Comparison of ENCODE assay signal across 23 mouse cellular contexts in genomic region chr5:36866701-36867250, GRCm38 (mm10). TPM values are rescaled to one million over a fixed set of nuclear protein-coding genes. Genes with fewer than 3 reads are reported as not detected.
A peak's percentile ranks its signal among the peaks of the same experiment; 100 is the strongest.
DNase-seq lines count a peak whose midpoint lies in the region; ATAC-seq and TF ChIP-seq lines count a peak whose summit lies in the region.
"Had no signal": no experiment of that assay in that cellular context is flagged by ENCODE, and none has a peak within 500 bp of the region (broad histone marks: within the 10 kb centered on the region; RNA-seq: fewer than 3 reads in every experiment).

No protein-coding gene starts in this region.

- H3K9ac ChIP-seq in forebrain, postnatal 0 days, result no peak overlapping the region
- no peak overlapping the region for H3K9ac ChIP-seq in forebrain, embryonic 12.5 days
- H3K9ac ChIP-seq in midbrain, embryonic 16.5 days (ENCODE audit: low read depth, low read length), result peak overlapping the region; percentile 93; the same call in 1 of the 2 replicates
- no peak overlapping the region for H3K9ac ChIP-seq in midbrain, embryonic 11.5 days (ENCODE audit: low read length)
- no peak overlapping the region for H3K9ac ChIP-seq in neural tube, embryonic 14.5 days (replicated peaks; ENCODE audit: low read depth, low read length)
- H3K9ac ChIP-seq: heart, embryonic 13.5 days; intestine, embryonic 15.5 days had no signal

- no peak for ATAC-seq in forebrain, postnatal 0 days
- ATAC-seq in forebrain, embryonic 12.5 days (ENCODE audit: low FRiP score), result no peak
- no peak for ATAC-seq in midbrain, embryonic 16.5 days
- no peak for ATAC-seq in midbrain, embryonic 11.5 days (ENCODE audit: low FRiP score)
- no peak for ATAC-seq in neural tube, embryonic 14.5 days (ENCODE audit: low read depth)
- ATAC-seq: intestine, embryonic 15.5 days had no signal

- 0 out of 2 replicates have a peak overlapping the region, but pooled peaks have one; percentile 81 for H3K4me2 ChIP-seq in forebrain, postnatal 0 days (ENCODE audit: low read depth)
- H3K4me2 ChIP-seq in forebrain, embryonic 12.5 days, result no peak overlapping the region
- H3K4me2 ChIP-seq in midbrain, embryonic 16.5 days (ENCODE audit: low read length), result peak overlapping the region; percentile 64
- no peak overlapping the region for H3K4me2 ChIP-seq in midbrain, embryonic 11.5 days
- H3K4me2 ChIP-seq in neural tube, embryonic 14.5 days (ENCODE audit: low read depth, low read length), result peak overlapping the region; percentile 82; the same call in 1 of the 2 replicates
- H3K4me2 ChIP-seq: heart, embryonic 13.5 days; intestine, embryonic 15.5 days; liver, embryonic 11.5 days had no signal

- WGBS in forebrain, postnatal 0 days, result 62% methylated on average over 7 of the region's 7 CpGs
- 63% methylated on average over 7 of the region's 7 CpGs for WGBS in forebrain, embryonic 12.5 days
- WGBS in midbrain, embryonic 16.5 days, result 66% methylated on average over 7 of the region's 7 CpGs
- WGBS in midbrain, embryonic 11.5 days, result 72% methylated on average over 7 of the region's 7 CpGs
- 64% methylated on average over 7 of the region's 7 CpGs for WGBS in neural tube, embryonic 14.5 days

- no peak overlapping the region for H3K27ac ChIP-seq in forebrain, postnatal 0 days (ENCODE audit: low read depth, low read length)
- no peak overlapping the region for H3K27ac ChIP-seq in forebrain, embryonic 12.5 days
- H3K27ac ChIP-seq in midbrain, embryonic 16.5 days (ENCODE audit: low read length), result no peak overlapping the region
- H3K27ac ChIP-seq in midbrain, embryonic 11.5 days (ENCODE audit: low read depth, low read length), result no peak overlapping the region
- H3K27ac ChIP-seq in neural tube, embryonic 14.5 days (ENCODE audit: low read depth, low read length), result no peak overlapping the region
- H3K27ac ChIP-seq: forebrain, embryonic 10.5 days; heart, embryonic 13.5 days; intestine, embryonic 15.5 days had no signal

- TF ChIP-seq CTCF in forebrain, postnatal 0 days (IDR thresholded peaks at IDR 0.05; ENCODE audit: low read depth), result no peak

- H3K4me1 ChIP-seq in forebrain, postnatal 0 days (ENCODE audit: insufficient read depth), result no peaks in the 10 kb centered on the region
- peaks cover 21% of the 10 kb centered on the region for H3K4me1 ChIP-seq in forebrain, embryonic 12.5 days
- peaks cover 5% of the 10 kb centered on the region; the same call in 1 of the 2 replicates for H3K4me1 ChIP-seq in midbrain, embryonic 16.5 days (ENCODE audit: control insufficient read depth, insufficient read depth, low read length)
- peaks cover 13% of the 10 kb centered on the region for H3K4me1 ChIP-seq in midbrain, embryonic 11.5 days (ENCODE audit: control insufficient read depth, insufficient read depth, low read length)
- 0 out of 2 replicates have a peak, but pooled peaks cover 15% of the 10 kb centered on the region for H3K4me1 ChIP-seq in neural tube, embryonic 14.5 days (ENCODE audit: control insufficient read depth, insufficient read depth, low read length)

- no peak overlapping the region for H3K4me3 ChIP-seq in forebrain, postnatal 0 days (ENCODE audit: low read depth, low read length)
- H3K4me3 ChIP-seq in forebrain, embryonic 12.5 days (replicated peaks), result no peak overlapping the region
- no peak overlapping the region for H3K4me3 ChIP-seq in midbrain, embryonic 16.5 days (ENCODE audit: low read depth, low read length)
- H3K4me3 ChIP-seq in midbrain, embryonic 11.5 days (ENCODE audit: low read depth, low read length), result no peak overlapping the region
- no peak overlapping the region for H3K4me3 ChIP-seq in neural tube, embryonic 14.5 days (ENCODE audit: low read depth, low read length)
- H3K4me3 ChIP-seq: forebrain, embryonic 10.5 days; heart, embryonic 13.5 days; intestine, embryonic 15.5 days; myocyte had no signal

- no peaks in the 10 kb centered on the region for H3K9me3 ChIP-seq in forebrain, postnatal 0 days (ENCODE audit: low read length)
- no peaks in the 10 kb centered on the region for H3K9me3 ChIP-seq in forebrain, embryonic 12.5 days
- H3K9me3 ChIP-seq in midbrain, embryonic 16.5 days (replicated peaks; ENCODE audit: control insufficient read depth, low read length, poor library complexity, severe bottlenecking), result no peaks in the 10 kb centered on the region
- no peaks in the 10 kb centered on the region for H3K9me3 ChIP-seq in midbrain, embryonic 11.5 days (ENCODE audit: control insufficient read depth, low read length)
- H3K9me3 ChIP-seq in neural tube, embryonic 14.5 days (ENCODE audit: control insufficient read depth, low read length), result no peaks in the 10 kb centered on the region
- H3K9me3 ChIP-seq: forebrain, embryonic 10.5 days; heart, embryonic 13.5 days; intestine, embryonic 15.5 days had no signal

- H3K27me3 ChIP-seq in forebrain, postnatal 0 days (ENCODE audit: insufficient read depth, low read length), result peaks cover 21% of the 10 kb centered on the region
- peaks cover 87% of the 10 kb centered on the region for H3K27me3 ChIP-seq in forebrain, embryonic 12.5 days
- peaks cover 44% of the 10 kb centered on the region for H3K27me3 ChIP-seq in midbrain, embryonic 16.5 days (ENCODE audit: control insufficient read depth, insufficient read depth, low read depth, low read length)
- H3K27me3 ChIP-seq in midbrain, embryonic 11.5 days (ENCODE audit: control insufficient read depth, insufficient read depth, low read length), result peaks cover 61% of the 10 kb centered on the region
- peaks cover 27% of the 10 kb centered on the region for H3K27me3 ChIP-seq in neural tube, embryonic 14.5 days (ENCODE audit: control insufficient read depth, insufficient read depth, low read length)

- H3K36me3 ChIP-seq in forebrain, postnatal 0 days (ENCODE audit: insufficient read depth), result no peaks in the 10 kb centered on the region
- H3K36me3 ChIP-seq in forebrain, embryonic 12.5 days (replicated peaks), result no peaks in the 10 kb centered on the region
- H3K36me3 ChIP-seq in midbrain, embryonic 16.5 days (ENCODE audit: control insufficient read depth, insufficient read depth, low read length), result no peaks in the 10 kb centered on the region
- no peaks in the 10 kb centered on the region for H3K36me3 ChIP-seq in midbrain, embryonic 11.5 days (ENCODE audit: control insufficient read depth, insufficient read depth, low read length)
- no peaks in the 10 kb centered on the region for H3K36me3 ChIP-seq in neural tube, embryonic 14.5 days (ENCODE audit: control insufficient read depth, insufficient read depth, low read length)
- H3K36me3 ChIP-seq: forebrain, embryonic 10.5 days; heart, embryonic 13.5 days; intestine, embryonic 15.5 days had no signal

- DNase-seq in forebrain, postnatal 0 days, result no peak
- DNase-seq in midbrain, embryonic 11.5 days (ENCODE audit: low spot score, missing footprints), result no peak
- peak; percentile 46 to 56 for DNase-seq in cerebellum, postnatal 14 days
- DNase-seq in heart, postnatal 4 days, result no peak
- DNase-seq in MN1 (ENCODE audit: low spot score), result no peak
- DNase-seq: gastrocnemius, postnatal 14 days; heart, adult 18-20 months; kidney, adult 9 months; kidney, postnatal 25 days; layer of hippocampus, adult 9-11 months; lung, adult 18-20 months; lung, postnatal 14 days; right cerebral cortex, postnatal 4 days; thymus, adult 2 months had no signal

RNA-seq across cellular contexts. Expression of gene Ppp2r2c, which starts 1.5 kb away (rescaled TPM):
- total RNA-seq in forebrain, postnatal 0 days (2014; rRNA removed), result 171 and 177 TPM in 2 replicates
- polyA plus RNA-seq in forebrain, postnatal 0 days (2015; fragmentation: Nextera tagmentation; extraction: Ambion mirVana), result 75.5 and 96.1 TPM in 2 replicates
- polyA plus RNA-seq in forebrain, embryonic 12.5 days (2016; fragmentation: Nextera tagmentation; extraction: Ambion mirVana), result 3.8 and 4.8 TPM in 2 replicates
- 56.8 and 61.1 TPM in 2 replicates for polyA plus RNA-seq in midbrain, embryonic 16.5 days (2015; fragmentation: Nextera tagmentation; extraction: Ambion mirVana)
- 1.2 TPM in 2 replicates for polyA plus RNA-seq in midbrain, embryonic 11.5 days (2014; fragmentation: Nextera tagmentation; extraction: Ambion mirVana)
- polyA plus RNA-seq in neural tube, embryonic 14.5 days (2014; fragmentation: Nextera tagmentation; extraction: Ambion mirVana), result 64.1 and 67.0 TPM in 2 replicates
- under 1 TPM; 0.19 to 0.25 TPM for total RNA-seq in heart, postnatal 4 days (2021)
- total RNA-seq: MEL had no signal

RNA-seq across cellular contexts. Expression of gene Man2b2, which starts 36.3 kb away (rescaled TPM):
- total RNA-seq in forebrain, postnatal 0 days (2014; rRNA removed), result 10.8 and 13.9 TPM in 2 replicates
- polyA plus RNA-seq in forebrain, postnatal 0 days (2015; fragmentation: Nextera tagmentation; extraction: Ambion mirVana), result 10.3 and 12.7 TPM in 2 replicates
- 9.5 and 9.9 TPM in 2 replicates for polyA plus RNA-seq in forebrain, embryonic 12.5 days (2016; fragmentation: Nextera tagmentation; extraction: Ambion mirVana)
- 11.5 and 11.6 TPM in 2 replicates for polyA plus RNA-seq in midbrain, embryonic 16.5 days (2015; fragmentation: Nextera tagmentation; extraction: Ambion mirVana)
- 11.9 and 12.4 TPM in 2 replicates for polyA plus RNA-seq in midbrain, embryonic 11.5 days (2014; fragmentation: Nextera tagmentation; extraction: Ambion mirVana)
- 12.2 and 14.0 TPM in 2 replicates for polyA plus RNA-seq in neural tube, embryonic 14.5 days (2014; fragmentation: Nextera tagmentation; extraction: Ambion mirVana)
- total RNA-seq in heart, postnatal 4 days (2021), result 10 to 100 TPM; 19.2 to 19.7 TPM

Comparison
In these comparisons a context has a peak if more than half of its experiments do, and no peak if none do; other contexts are left out.
1. H3K4me2 ChIP-seq: peak in forebrain, postnatal 0 days (single experiment), midbrain, embryonic 16.5 days (single experiment) and neural tube, embryonic 14.5 days (single experiment); none in forebrain, embryonic 12.5 days (single experiment) and midbrain, embryonic 11.5 days (single experiment).
2. RNA of gene Ppp2r2c, which starts 1.5 kb away (polyA plus RNA-seq): 75.5 to 96.1 TPM in forebrain, postnatal 0 days, 64.1 to 67.0 TPM in neural tube, embryonic 14.5 days and 56.8 to 61.1 TPM in midbrain, embryonic 16.5 days; 3.8 to 4.8 TPM in forebrain, embryonic 12.5 days and 1.2 TPM in midbrain, embryonic 11.5 days; every median in the first group is over 10 times any median in the second.
3. DNase-seq: peak in cerebellum, postnatal 14 days (2 of 2); none in forebrain, postnatal 0 days (single experiment), midbrain, embryonic 11.5 days (single experiment), heart, postnatal 4 days (single experiment) and MN1 (single experiment).